29 mouse cellular contexts compared by ENCODE assay signal in the genomic region with DNA sequence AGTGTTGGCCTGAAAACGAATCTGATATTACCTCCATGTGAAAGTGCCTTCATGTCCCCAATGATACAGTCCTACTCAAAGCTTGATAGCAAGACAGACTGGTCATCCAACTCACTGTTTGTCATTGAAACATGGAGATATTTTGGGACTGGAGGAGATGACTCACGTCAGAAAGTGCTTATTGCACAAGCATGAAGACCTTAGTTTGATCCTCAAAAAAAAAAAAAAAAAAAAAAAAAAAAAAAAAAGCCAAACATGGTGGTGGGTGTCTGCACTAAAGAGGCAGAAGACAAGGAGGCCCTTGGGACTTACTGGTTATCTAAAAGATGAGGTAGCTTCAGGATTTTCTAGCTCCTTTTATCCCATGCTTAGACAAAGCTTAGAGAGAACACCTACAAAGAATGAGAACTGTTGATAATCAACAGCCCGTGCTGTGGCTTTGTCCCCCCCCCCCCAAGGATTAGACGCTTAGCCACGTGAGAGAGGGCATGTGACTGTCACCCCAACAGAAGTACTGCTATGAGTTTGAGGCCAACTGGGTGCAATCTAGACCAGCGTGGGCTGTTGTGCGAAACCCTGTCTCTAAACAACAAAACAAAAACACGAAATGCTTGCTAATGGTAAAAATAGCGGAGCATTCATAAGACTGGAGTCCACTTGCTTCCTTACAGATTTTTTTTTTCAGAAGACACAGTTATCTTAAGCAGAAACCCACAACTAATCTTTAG. TPM values are rescaled to one million over a fixed set of nuclear protein-coding genes. Genes with fewer than 3 reads are reported as not detected.
DNase-seq lines count a peak whose midpoint lies in the region; ATAC-seq and TF ChIP-seq lines count a peak whose summit lies in the region.
"Had no signal": no experiment of that assay in that cellular context is flagged by ENCODE, and none has a peak within 500 bp of the region (broad histone marks: within the 10 kb centered on the region; RNA-seq: fewer than 3 reads in every experiment).

No protein-coding gene starts in this region.

- no peaks in the 10 kb centered on the region for H3K27me3 ChIP-seq in liver, embryonic 13.5 days
- no peaks in the 10 kb centered on the region for H3K27me3 ChIP-seq in E14TG2a.4 (ENCODE audit: insufficient read depth, low read length)
- H3K27me3 ChIP-seq in liver, embryonic 16.5 days (ENCODE audit: control insufficient read depth, insufficient read depth, low read depth, low read length): no peaks in the 10 kb centered on the region
- H3K27me3 ChIP-seq: embryonic facial prominence, embryonic 15.5 days; forebrain, embryonic 15.5 days; hindbrain, embryonic 13.5 days; intestine, embryonic 15.5 days; Patski had no signal

- no peaks in the 10 kb centered on the region for H3K36me3 ChIP-seq in liver, embryonic 13.5 days
- H3K36me3 ChIP-seq in E14TG2a.4 (ENCODE audit: insufficient read depth, low read length): peaks cover 34% of the 10 kb centered on the region
- no peaks in the 10 kb centered on the region for H3K36me3 ChIP-seq in liver, embryonic 16.5 days (ENCODE audit: control insufficient read depth, insufficient read depth)
- H3K36me3 ChIP-seq: embryonic facial prominence, embryonic 15.5 days; forebrain, embryonic 10.5 days; forebrain, embryonic 15.5 days; heart, embryonic 10.5 days; hindbrain, embryonic 13.5 days; intestine, embryonic 15.5 days had no signal

- WGBS in liver, embryonic 13.5 days (ENCODE audit: insufficient replicate concordance): 53% methylated on average over 9 of the region's 9 CpGs
- WGBS in liver, embryonic 16.5 days (ENCODE audit: insufficient replicate concordance): 57% methylated on average over 9 of the region's 9 CpGs

- no peak for ATAC-seq in liver, embryonic 13.5 days (ENCODE audit: low read depth)
- no peak for ATAC-seq in liver, embryonic 16.5 days (ENCODE audit: low read depth)
- ATAC-seq: activated CD4-positive, CD25-positive, alpha-beta regulatory T cell, adult 4 months; forebrain, embryonic 15.5 days; intestine, embryonic 15.5 days; Patski had no signal

- H3K27ac ChIP-seq in liver, embryonic 13.5 days: peak overlapping the region; percentile 40; the same call in 1 of the 2 replicates
- 0 out of 2 replicates have a peak overlapping the region, but pooled peaks have one; percentile 12 for H3K27ac ChIP-seq in liver, embryonic 16.5 days (ENCODE audit: low read length)
- H3K27ac ChIP-seq: embryonic facial prominence, embryonic 15.5 days; forebrain, embryonic 10.5 days; forebrain, embryonic 15.5 days; heart, embryonic 10.5 days; hindbrain, embryonic 13.5 days; intestine, embryonic 15.5 days had no signal

- no peak overlapping the region for H3K9ac ChIP-seq in liver, embryonic 13.5 days
- no peak overlapping the region for H3K9ac ChIP-seq in liver, embryonic 16.5 days (ENCODE audit: low read depth, low read length)
- H3K9ac ChIP-seq: embryonic facial prominence, embryonic 15.5 days; forebrain, embryonic 15.5 days; hindbrain, embryonic 13.5 days; intestine, embryonic 15.5 days had no signal

- DNase-seq in liver, embryonic 13.5 days: no peak
- no peak for DNase-seq in liver
- DNase-seq in 416B (ENCODE audit: low read depth): peak; percentile 26
- DNase-seq in layer of hippocampus, adult 11-12 months (ENCODE audit: low spot score): no peak
- DNase-seq in adrenal gland, adult 18-20 months (ENCODE audit: low spot score in 2 of 2): no peak
- DNase-seq in adipocyte (ENCODE audit: low spot score): no peak
- DNase-seq: adrenal gland, adult 8-10 months; B cell, adult 2 months; cerebellum, adult 11 months; cerebellum, adult 8-10 months; cerebellum, postnatal 14 days; embryo, embryonic 11 days; gastrocnemius, postnatal 36 days; heart, adult 18-20 months; heart, postnatal 14 days had no signal

- no peak overlapping the region for H3K4me3 ChIP-seq in liver, embryonic 13.5 days (replicated peaks)
- H3K4me3 ChIP-seq in E14TG2a.4 (replicated peaks; ENCODE audit: low read length): peak overlapping the region; percentile 18; the same call in 1 of the 2 replicates
- H3K4me3 ChIP-seq in liver, embryonic 16.5 days (ENCODE audit: low read depth, low read length): no peak overlapping the region
- H3K4me3 ChIP-seq: embryonic facial prominence, embryonic 15.5 days; erythroblast, embryonic 14.5 days; forebrain, embryonic 10.5 days; forebrain, embryonic 15.5 days; heart, embryonic 10.5 days; hindbrain, embryonic 13.5 days; intestine, embryonic 15.5 days had no signal

- no peaks in the 10 kb centered on the region for H3K9me3 ChIP-seq in liver, embryonic 13.5 days (replicated peaks)
- no peaks in the 10 kb centered on the region for H3K9me3 ChIP-seq in E14TG2a.4 (ENCODE audit: low read length)
- H3K9me3 ChIP-seq in liver, embryonic 16.5 days (replicated peaks; ENCODE audit: control insufficient read depth, low read length): no peaks in the 10 kb centered on the region
- H3K9me3 ChIP-seq: embryonic facial prominence, embryonic 15.5 days; forebrain, embryonic 10.5 days; forebrain, embryonic 15.5 days; heart, embryonic 10.5 days; hindbrain, embryonic 13.5 days; intestine, embryonic 15.5 days had no signal

- TF ChIP-seq CTCF in E14TG2a.4 (conservative IDR thresholded peaks at IDR 0.05; ENCODE audit: low read length): no peak

- peaks cover 16% of the 10 kb centered on the region; the same call in 1 of the 2 replicates for H3K4me1 ChIP-seq in liver, embryonic 13.5 days (replicated peaks)
- H3K4me1 ChIP-seq in E14TG2a.4 (replicated peaks; ENCODE audit: low read depth, low read length): peaks cover 94% of the 10 kb centered on the region
- peaks cover 2% of the 10 kb centered on the region; the same call in 1 of the 2 replicates for H3K4me1 ChIP-seq in liver, embryonic 16.5 days (ENCODE audit: control insufficient read depth, low read depth, low read length)
- H3K4me1 ChIP-seq: embryonic facial prominence, embryonic 15.5 days; forebrain, embryonic 15.5 days; hindbrain, embryonic 13.5 days; intestine, embryonic 15.5 days had no signal

- H3K4me2 ChIP-seq in liver, embryonic 13.5 days: no peak overlapping the region
- H3K4me2 ChIP-seq in liver, embryonic 16.5 days (ENCODE audit: low read depth, low read length): no peak overlapping the region
- H3K4me2 ChIP-seq: embryonic facial prominence, embryonic 15.5 days; forebrain, embryonic 15.5 days; hindbrain, embryonic 13.5 days; intestine, embryonic 15.5 days had no signal

RNA-seq across cellular contexts. Expression of gene Slc38a4, which starts 26.5 kb away (rescaled TPM):
- 38.3 and 50.7 TPM in 2 replicates for polyA plus RNA-seq in liver, embryonic 13.5 days (2015; fragmentation: Nextera tagmentation; extraction: Ambion mirVana)
- 78.4 and 83.8 TPM in 2 replicates for polyA plus RNA-seq in liver, embryonic 16.5 days (2015; fragmentation: Nextera tagmentation; extraction: Ambion mirVana)
- total RNA-seq in adrenal gland, adult 18-20 months (2021): 1 to 10 TPM; 2.5 to 3.9 TPM
- total RNA-seq: common myeloid progenitor, adult 5-6 weeks; hematopoietic stem cell, adult 5-6 weeks; MEL had no signal
- polyA plus RNA-seq: activated CD4-positive, CD25-positive, alpha-beta regulatory T cell, adult 4 months had no signal
